Mouse (Mus musculus) spleen, adult 2 months (tissue): ENCODE data around the gene Abi3bp.

Experiments used
- CTCF ChIP-seq: fragments of 200-500 bp; IDR thresholded peaks from 2 replicates; pipeline ENCODE4 v1.5.1; 2011; ENCODE audit warnings: mild to moderate bottlenecking, inconsistent platforms; ENCODE audit not compliant: insufficient read depth, insufficient read length, insufficient replicate concordance; ENCODE audit errors: extremely low read depth
- POLR2A ChIP-seq: fragments of 200-500 bp; IDR thresholded peaks from 2 replicates; pipeline ENCODE4 v1.6.1; 2011; ENCODE audit warnings: low read depth, low read length, inconsistent platforms

DNA sequence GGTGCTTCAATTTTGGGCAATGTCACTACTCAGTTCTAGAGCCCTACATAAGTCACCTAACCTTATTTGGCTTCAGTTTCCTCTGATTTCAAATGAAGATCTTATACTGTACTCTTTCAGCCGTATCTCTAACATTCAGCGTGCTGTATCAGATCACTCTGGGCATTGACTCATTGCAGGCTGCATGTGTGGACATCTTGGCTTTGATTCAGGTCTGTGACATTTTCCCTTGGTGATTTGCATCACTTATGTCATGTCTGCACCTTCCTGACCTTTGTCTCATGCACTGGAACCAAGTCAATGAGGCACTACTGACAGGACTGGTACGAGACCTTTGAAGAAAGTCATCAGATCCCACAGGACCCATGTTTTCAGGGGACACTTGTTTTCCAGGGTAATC is 24.5 kb downstream of the Abi3bp start:
- no peak for TF ChIP-seq CTCF
- no peak for TF ChIP-seq POLR2A
